Mouse (Mus musculus): ENCODE data around the gene Fsd2.

DNA sequence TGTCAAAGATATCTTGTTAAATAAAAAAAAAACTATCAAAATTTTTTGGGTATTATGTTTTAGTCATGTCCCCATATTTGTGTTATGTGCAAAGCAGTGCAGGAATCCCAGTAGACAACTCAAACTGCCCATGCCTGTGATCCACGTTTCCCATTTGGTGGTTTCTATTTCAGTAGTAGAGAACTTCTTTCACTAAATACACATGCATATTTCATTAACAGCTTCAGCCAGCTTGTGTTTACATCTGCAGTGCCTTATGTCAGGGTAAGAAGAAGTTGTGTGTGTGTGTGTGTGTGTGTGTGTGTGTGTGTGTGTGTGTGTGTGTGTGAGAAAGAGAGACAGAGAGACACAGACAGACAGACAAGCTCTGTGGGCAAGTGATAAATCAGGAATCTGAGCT, 35.3 kb downstream of the Fsd2 start:
- TF ChIP-seq POLR2A (IDR thresholded peaks at IDR 0.05; ENCODE audit: borderline replicate concordance, extremely low read depth, insufficient read depth, insufficient read length, poor library complexity, severe bottlenecking) (no peak), CTCF (IDR thresholded peaks at IDR 0.05; ENCODE audit: borderline replicate concordance, extremely low read depth, insufficient read depth, insufficient read length) (no peak)

Data from brain, embryonic 14.5 days (tissue).